Mouse (Mus musculus) adrenal gland (tissue): ENCODE data around the gene Dpf2.
"Not testable (repeated sequence)": the region's sequence is repeated elsewhere in the genome, so short reads cannot be mapped to it uniquely, and the experiment has no call there.

ENCODE experiments used
- intact Hi-C: fragments of 180-260 bp; cut with DNase I; formaldehyde crosslinking; loops from one replicate; pipeline ENCODE4 v1.15.1; 2025

Dpf2 gene

DNA sequence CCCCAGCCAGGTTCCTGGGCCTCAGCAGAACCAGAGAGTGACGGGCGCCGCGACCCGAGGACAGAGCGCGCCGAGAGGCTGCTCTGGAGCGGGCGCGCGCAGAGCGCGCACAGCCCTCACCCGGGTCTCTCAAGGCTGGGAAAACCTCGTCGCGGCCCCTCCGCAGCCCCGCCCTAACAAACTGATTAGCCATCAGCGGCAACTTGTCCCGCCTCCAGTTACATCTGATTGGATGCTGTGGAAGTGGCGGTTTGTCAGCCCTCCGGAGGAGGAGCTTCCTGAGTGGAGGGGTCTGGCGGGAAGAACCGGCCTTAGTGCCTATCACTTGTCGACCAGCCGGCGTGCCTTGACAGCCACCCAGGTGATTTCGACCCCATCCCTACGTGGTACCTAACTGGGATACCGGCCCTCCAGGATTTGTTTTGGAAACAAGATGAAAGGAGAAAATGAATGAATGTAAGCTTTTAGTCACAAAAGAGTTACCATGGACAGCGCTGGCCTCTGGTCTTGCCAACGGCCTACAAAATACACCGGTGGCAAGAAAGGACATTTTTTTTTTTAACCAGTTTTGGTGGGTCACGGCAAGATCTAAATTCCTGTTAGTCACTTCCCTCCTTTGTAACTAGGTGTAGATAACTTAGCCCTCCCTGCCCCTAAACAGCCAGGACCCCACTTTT is 18.7 kb downstream of the Dpf2 start, which contains the start of gene Tigd3:
Gene Tigd3 (minus strand): TSS at position 148 of the 677 bp plus-strand sequence.
- intact Hi-C loops, result no loop called here

DNA sequence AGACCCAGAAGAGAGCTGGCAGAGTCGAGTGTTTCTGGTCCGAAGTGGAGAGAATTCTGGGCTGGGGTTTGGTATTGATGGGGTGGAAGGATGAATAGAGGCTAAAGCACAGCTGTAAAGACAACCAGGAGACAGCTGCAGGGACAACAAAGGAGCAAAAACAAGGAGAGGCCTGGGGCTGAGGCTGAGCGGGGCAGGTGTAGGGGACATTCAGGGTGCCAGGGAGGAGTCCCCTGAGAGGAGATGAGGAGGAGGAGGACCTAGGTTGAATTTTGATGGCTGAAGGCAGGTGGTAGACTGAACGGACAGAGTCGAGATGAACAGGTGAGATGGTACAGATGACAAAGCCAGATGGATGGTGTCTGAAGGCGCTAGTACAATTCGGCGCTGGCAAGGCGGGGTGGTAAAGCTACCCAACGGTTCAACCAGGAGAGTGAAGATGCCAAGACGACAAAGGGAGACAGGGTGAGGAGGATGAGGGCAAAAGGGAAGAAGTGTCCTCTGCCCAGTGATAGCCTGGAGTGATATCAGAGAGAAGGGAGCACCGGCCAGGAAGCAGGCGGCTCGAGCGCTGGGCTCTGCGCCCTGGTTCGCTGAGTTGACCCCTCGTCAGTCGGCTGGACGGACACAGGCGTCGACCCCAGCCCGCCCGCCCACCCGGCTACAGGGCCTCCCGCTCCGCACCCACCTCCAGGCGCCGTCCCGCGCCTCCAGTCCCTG is 19.4 kb downstream of the Dpf2 start:
- intact Hi-C loops, result no loop called here

- intact Hi-C loops, result no loop called here
Measured at GRCm38 (mm10) chr19:5892735-5893134, 20.1 kb downstream of the Dpf2 start.

GRCm38 (mm10) chr19:5892262-5892661 is 20.5 kb downstream of the Dpf2 start:
- intact Hi-C loops, result no loop called here

DNA sequence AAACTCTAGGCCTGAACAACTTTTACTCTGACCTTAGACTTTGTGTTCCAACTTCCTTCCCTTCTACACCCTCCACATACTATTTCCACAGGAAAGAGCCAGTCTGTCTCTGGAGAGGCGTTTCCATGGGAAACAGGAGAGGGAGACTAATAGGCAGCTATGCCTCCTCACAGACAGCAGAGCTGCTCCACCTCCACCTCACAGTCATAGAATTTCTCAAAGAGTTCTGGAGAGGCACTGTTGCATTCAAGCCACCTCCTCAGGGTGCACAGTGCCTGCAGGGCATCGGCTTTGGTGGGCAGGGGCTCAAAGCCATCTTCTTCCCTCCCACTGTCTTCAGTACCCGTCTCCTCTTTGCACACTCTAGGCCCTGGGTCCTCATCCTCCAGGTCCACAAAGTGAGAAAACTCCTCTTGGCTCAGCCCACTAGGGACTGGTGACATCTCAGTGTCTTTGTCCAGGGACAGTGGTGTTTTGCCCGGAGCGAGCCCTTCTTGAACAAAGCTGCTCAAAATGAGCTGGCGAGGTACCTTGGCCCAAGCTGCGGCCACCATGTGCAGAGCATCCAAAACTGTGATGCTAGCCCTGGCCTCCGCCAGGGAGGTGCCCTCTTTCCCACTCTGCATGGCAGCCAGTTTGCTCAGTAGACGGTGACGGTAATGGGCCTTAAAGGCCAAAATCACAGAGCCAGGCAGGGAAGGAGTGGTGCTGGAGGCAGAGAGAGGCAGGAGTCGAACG is 21.1 kb downstream of the Dpf2 start:
- intact Hi-C loops, result no loop called here

GRCm38 (mm10) chr19:5889211-5889610 is 23.6 kb downstream of the Dpf2 start:
- intact Hi-C loops, result no loop called here

GRCm38 (mm10) chr19:5887234-5887815 is 25.5 kb downstream of the Dpf2 start:
- intact Hi-C loops, result no loop called here

DNA sequence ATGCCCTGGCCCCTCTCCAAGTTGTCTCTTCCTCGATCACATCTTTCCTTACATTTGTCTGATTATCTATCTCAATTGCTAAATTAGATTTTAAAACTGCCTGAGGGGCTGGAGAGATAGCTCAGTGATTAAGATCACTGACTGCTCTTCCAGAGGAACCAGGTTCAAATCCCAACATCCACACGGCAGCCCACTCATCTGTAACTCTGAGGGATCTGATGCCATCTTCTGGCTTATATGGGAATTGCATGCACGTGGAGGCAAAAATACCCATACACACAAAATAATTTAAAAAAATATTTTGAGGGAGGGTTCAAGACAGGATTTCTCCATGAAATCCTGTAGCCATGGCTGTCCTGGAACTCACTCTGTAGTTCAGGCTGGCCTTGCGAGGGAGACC is 27.0 kb downstream of the Dpf2 start:
- intact Hi-C loops, result no loop called here

DNA sequence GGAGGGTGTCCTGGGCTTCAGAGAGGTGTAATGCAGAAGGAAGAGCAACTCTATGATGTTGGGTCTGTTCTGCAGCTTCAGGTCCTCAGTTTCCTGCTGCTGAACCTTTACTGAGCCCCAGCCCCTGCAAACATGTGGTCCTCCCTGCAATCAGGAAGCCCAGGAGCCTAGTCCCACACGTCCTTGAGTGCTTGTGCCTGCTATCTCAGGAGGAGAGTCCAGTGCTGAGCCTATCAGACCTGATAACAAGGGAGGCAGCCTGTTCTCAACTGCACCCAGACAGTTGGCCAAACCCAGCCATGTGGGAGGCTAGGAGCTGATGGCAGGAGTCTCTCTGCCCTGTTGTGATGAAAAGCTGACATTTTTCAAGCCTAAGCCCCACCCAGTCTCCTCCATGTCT is 28.9 kb downstream of the Dpf2 start:
- intact Hi-C loops, result no loop called here

DNA sequence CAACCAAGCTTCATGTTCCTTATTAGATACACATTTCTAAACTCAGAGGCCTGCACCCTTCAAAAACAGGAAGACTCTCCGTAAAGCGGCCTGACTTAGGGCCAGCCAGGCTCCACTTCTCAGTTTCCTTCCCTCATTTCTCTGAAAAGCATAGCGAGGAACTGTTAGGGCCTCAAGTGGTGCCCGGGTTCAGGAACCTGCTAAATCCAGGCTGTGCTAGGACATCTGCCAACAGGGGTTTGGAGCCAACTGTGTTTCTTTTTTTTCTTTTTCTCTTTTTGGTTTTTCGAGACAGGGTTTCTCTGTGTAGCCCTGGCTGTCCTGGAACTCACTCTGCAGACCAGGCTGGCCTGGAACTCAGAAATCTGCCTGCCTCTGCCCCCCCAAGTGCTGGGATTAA is 30.7 kb downstream of the Dpf2 start:
- intact Hi-C loops, result not testable (repeated sequence)

DNA sequence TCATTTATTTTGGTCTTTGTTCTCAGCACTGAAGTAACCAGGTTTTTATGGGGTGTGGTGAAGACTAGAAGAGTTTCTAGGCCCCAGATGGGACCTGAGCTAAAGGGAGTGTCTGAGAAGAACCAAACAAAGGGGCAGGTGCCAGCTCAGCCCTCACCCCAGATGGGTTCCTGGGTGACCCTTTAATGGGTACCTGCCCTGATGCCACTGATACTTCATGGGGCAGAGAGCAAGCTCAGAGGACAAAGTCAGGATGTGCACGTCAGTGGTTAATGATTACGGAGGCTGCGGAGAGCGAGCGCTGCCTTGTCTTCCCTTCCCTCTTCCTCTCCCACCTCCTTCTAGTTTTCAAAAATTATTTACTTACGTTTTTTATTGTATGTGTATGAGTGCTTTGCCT is 31.7 kb downstream of the Dpf2 start:
- intact Hi-C loops, result no loop called here

- intact Hi-C loops, result loop anchor here (2.0 kb wide), 2 partner anchors 29 to 85 kb away; no protein-coding TSS in a partner anchor
Measured at GRCm38 (mm10) chr19:5879735-5880134, 33.1 kb downstream of the Dpf2 start.

- intact Hi-C loops, result loop anchor here (2.0 kb wide), 2 partner anchors 28 to 84 kb away; no protein-coding TSS in a partner anchor
Measured at GRCm38 (mm10) chr19:5878916-5879315, 33.9 kb downstream of the Dpf2 start.

DNA sequence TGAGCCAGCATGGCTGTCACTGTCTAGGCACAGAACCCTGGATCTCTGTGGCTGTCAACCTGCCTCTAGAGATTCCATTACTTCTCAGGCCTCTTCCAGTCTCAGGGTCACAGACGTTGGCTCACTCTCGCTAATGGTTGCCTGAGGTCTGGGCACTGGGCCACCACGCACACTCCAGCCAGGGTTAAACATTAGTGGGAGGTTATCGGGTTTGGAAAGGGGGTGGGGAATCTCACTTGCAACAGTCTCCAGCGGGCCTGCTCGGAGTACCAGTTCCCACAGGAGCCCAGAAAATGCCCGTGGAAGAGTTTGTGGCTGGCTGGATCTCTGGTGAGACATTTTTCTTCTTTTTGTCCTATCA is 34.5 kb downstream of the Dpf2 start:
- intact Hi-C loops, result loop anchor here (2.0 kb wide), 2 partner anchors 28 to 84 kb away; no protein-coding TSS in a partner anchor

DNA sequence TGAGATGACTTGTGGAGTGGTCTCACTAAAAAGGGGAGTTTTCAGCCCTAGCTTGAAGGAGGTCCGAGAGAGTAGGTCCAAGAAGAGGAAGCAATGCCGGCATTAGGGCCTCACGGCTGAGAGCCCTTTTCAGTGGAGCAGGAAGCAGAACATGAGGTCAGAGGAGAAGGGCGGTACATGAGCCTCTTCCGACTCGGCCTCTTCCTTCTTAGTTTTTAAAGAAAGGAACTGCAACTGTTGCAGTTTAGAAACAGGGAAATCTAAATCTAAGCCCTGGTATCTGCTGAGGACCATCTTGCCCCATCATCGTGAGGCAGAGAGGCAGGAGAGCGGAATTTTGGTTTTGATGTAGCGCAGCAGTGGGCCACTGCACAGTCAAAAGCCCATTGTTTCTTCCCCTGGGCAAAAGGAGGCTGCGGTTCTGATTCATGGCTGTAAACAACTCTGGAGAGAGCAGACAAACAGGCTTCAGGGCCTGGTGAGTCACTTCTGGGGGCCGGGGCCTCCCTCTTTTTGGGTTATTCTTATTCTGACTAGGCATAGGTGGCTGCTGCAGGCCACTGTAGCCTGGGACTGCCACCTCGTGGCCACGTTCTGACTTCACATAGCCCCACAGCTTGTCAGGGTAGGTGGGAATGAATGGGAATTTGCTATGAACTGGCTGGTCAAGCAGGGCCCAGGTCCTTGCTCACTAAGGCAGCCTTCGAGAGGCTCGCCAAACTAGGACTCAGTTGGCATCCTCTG is 35.0 kb downstream of the Dpf2 start, which contains the start of gene Slc25a45:
Gene Slc25a45 (plus strand): TSS at position 191 of the 744 bp plus-strand sequence.
- intact Hi-C loops, result loop anchor here (2.0 kb wide), 2 partner anchors 27 to 83 kb away; no protein-coding TSS in a partner anchor

DNA sequence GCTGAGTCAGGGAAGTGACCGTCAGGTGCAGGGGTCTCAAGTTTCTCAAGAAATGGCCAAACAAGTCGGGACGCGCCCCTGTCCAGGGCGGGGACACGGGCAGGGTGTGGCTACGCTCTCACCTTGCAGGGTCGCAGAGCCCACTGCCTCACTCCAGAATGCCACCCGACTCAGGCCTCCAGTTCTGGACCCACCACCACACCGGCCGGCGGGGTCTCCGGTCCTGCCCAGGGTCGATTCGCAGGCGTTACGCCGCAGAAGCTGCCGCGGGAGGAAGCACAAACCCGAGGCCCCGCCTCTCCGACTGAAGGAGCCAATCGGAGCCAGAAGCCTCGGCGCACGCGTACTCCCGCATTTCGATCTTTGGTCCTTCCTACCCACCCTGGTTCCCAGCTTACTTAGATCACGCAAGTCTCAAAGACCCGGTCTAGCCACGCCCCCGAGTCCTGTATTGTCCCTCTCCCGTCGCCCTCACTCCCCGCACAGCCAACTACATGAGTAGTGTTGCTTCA is 37.8 kb downstream of the Dpf2 start, which contains the start of gene Frmd8:
Gene Frmd8 (minus strand): TSS at position 306 of the 512 bp plus-strand sequence.
- intact Hi-C loops, result no loop called here

GRCm38 (mm10) chr19:5874391-5874968 is 38.3 kb downstream of the Dpf2 start:
- intact Hi-C loops, result no loop called here

- intact Hi-C loops, result no loop called here
Measured at GRCm38 (mm10) chr19:5872931-5873556, 39.8 kb downstream of the Dpf2 start.

GRCm38 (mm10) chr19:5872528-5872927 is 40.3 kb downstream of the Dpf2 start:
- intact Hi-C loops, result no loop called here

GRCm38 (mm10) chr19:5871683-5872082 is 41.1 kb downstream of the Dpf2 start:
- intact Hi-C loops, result no loop called here
